Mouse (Mus musculus) midbrain, embryonic 15.5 days (tissue): Measurements from ENCODE around the gene Syce3. TPM values are rescaled to one million over a fixed set of nuclear protein-coding genes. Genes with fewer than 3 reads are reported as not detected.

ENCODE experiments used
- ATAC-seq: fragments of 200-750 bp; cut with Nextera tagmentation; replicated peaks from 2 replicates; pipeline ENCODE4 v1.8.0; 2017; ENCODE audit warnings: moderate TSS enrichment
- H3K27ac ChIP-seq: fragments of 300-500 bp; sonication (generic); 2 replicates; pipeline ENCODE4 v1.5.1; 2015; ENCODE audit warnings: mild to moderate bottlenecking, inconsistent platforms
- H3K27me3 ChIP-seq: fragments of 300-500 bp; sonication (generic); replicated peaks from 2 replicates; pipeline ENCODE4 v1.6.1; 2015; ENCODE audit warnings: inconsistent platforms
- H3K36me3 ChIP-seq: fragments of 300-500 bp; sonication (generic); replicated peaks from 2 replicates; pipeline ENCODE4 v1.6.1; 2015; ENCODE audit warnings: inconsistent platforms
- H3K4me1 ChIP-seq: fragments of 300-500 bp; sonication (generic); 2 replicates; pipeline ENCODE4 v1.6.1; 2015; ENCODE audit warnings: inconsistent platforms
- H3K4me2 ChIP-seq: fragments of 300-500 bp; sonication (generic); 2 replicates; pipeline ENCODE4 v1.6.1; 2015; ENCODE audit warnings: inconsistent platforms, mild to moderate bottlenecking, moderate library complexity
- H3K4me3 ChIP-seq: fragments of 300-500 bp; sonication (generic); 2 replicates; pipeline ENCODE4 v1.5.1; 2015; ENCODE audit warnings: mild to moderate bottlenecking, inconsistent platforms
- H3K9ac ChIP-seq: fragments of 300-500 bp; sonication (generic); 2 replicates; pipeline ENCODE4 v1.6.1; 2015; ENCODE audit warnings: mild to moderate bottlenecking, inconsistent platforms
- H3K9me3 ChIP-seq: fragments of 300-500 bp; sonication (generic); 2 replicates; pipeline ENCODE4 v1.6.1; 2016; ENCODE audit warnings: inconsistent platforms
- WGBS: fragments of 180-500 bp; shearing (Covaris S2); methylation state at CpG from one replicate; pipeline ENCODE4 v1.1.7; 2015; ENCODE audit warnings: mixed read lengths; 5-methylcytosine and 5-hydroxymethylcytosine counted together
- polyA plus RNA-seq: library from polyadenylated mRNA; unstranded; fragments of >200 nt; fragmentation: Nextera tagmentation; extraction: Ambion mirVana; gene quantifications from 2 replicates; pipeline ENCODE4 v1.2.1, GENCODE M21; 2015

Syce3 gene
- polyA plus RNA-seq, 1 experiment from 2014 or later, result not detected

DNA sequence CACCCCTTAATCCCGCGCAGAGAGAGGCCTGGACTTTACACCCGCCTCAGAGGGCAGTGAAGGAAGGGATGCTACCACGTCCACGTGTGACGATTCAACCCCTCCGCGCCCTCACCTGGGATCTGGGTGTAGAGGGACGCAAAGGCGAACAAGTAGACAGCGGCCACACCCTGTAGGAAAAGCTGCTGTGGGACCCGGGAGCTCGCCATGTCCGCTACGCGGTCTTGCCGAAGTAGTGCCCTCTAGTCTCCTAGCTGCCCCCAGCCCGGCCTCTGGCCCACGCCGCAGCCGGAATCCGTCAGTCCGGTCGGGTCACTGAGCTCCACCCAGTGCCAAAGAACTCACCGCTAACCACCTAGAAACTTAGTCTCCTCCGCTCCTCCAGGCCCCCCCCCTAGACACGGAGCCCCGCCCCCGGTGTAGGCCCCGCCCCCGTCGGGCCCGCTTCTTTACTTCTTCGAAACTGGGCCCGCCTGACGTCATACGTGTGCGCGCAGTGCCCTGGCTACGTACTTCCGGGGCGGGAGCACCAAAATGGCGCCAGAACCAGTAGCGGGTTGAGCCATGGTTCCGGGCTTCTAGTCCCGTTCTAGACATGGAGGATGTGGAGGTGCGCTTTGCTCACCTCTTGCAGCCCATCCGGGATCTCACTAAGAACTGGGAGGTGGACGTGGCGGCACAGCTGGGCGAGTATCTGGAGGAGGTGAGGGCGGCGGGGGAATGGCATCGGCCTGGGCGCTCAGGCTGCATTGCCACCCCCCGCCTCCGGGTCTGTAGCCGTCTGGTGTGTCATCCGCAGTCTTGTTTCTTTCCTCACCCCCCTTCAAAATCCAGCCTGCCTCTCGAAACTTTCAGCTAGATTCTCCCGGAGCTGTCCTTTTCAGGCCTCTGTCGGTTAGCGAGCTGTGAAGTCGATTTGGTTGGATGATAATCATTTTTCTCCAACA, 54.8 kb downstream of the Syce3 start, which contains the start of the genes Lmf2 and Ncaph2:
Gene Lmf2 (minus strand): TSS at position 419 of the 947 bp plus-strand sequence.
Gene Ncaph2 (plus strand): TSS at position 479 of the 947 bp plus-strand sequence.
- Histone ChIP-seq H3K4me1 (peaks cover 40% of the 10 kb centered on the region), H3K27ac (peak within 1 kb of the TSS; percentile 80), H3K4me3 (peak within 1 kb of the TSS; percentile 86), H3K36me3 (peaks cover 24% of the 10 kb centered on the region), H3K4me2 (peak within 1 kb of the TSS; percentile 85), H3K9ac (peak within 1 kb of the TSS; percentile 79), H3K9me3 (no peaks in the 10 kb centered on the region), H3K27me3 (no peaks in the 10 kb centered on the region)
- peak; percentile 94 for ATAC-seq
- under 1% methylated on average over 63 of the region's 64 CpGs for WGBS

DNA sequence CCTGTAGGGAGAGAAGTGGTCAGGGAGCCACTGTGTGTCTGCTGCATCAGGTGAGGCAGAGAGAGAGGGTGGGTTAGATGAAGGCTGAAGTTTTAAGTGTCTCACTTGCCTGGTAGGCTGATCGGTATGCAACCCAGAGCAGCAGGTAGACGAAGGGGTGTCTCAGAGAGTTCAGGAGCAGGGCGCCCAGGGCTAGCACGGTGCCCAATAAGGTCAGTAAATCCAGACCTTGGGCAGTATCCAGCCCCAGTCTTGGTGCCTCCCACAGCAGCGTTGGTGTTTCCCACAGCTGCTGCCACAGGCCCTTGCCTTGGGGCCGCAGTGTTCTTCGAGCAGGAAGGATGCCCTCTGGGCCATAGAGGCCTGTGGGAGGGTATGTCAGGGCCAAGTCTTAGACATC, 55.8 kb downstream of the Syce3 start:
- Histone ChIP-seq H3K27me3 (no peaks in the 10 kb centered on the region), H3K4me3 (peak overlapping the region; percentile 86), H3K4me1 (peaks cover 40% of the 10 kb centered on the region), H3K4me2 (peak overlapping the region; percentile 85), H3K9me3 (no peaks in the 10 kb centered on the region), H3K36me3 (peaks cover 21% of the 10 kb centered on the region), H3K9ac (peak overlapping the region; percentile 79), H3K27ac (no peak overlapping the region)
- ATAC-seq, result 0 out of 2 replicates have a peak, but pooled peaks have one; percentile 10
- WGBS, result 86% methylated on average over 7 of the region's 7 CpGs

- WGBS, result 96% methylated on average over 16 of the region's 16 CpGs
- peaks cover 36% of the 10 kb centered on the region for H3K4me1 ChIP-seq
- 0 out of 2 replicates have a peak overlapping the region, but pooled peaks have one; percentile 86 for H3K4me3 ChIP-seq
- no peaks in the 10 kb centered on the region for H3K9me3 ChIP-seq
- peaks cover 21% of the 10 kb centered on the region for H3K36me3 ChIP-seq
- no peak overlapping the region for H3K4me2 ChIP-seq
- H3K9ac ChIP-seq, result no peak overlapping the region
- no peak for ATAC-seq
- no peak overlapping the region for H3K27ac ChIP-seq
- H3K27me3 ChIP-seq, result no peaks in the 10 kb centered on the region
Measured at GRCm38 (mm10) chr15:89353837-89354236, 56.5 kb downstream of the Syce3 start.

DNA sequence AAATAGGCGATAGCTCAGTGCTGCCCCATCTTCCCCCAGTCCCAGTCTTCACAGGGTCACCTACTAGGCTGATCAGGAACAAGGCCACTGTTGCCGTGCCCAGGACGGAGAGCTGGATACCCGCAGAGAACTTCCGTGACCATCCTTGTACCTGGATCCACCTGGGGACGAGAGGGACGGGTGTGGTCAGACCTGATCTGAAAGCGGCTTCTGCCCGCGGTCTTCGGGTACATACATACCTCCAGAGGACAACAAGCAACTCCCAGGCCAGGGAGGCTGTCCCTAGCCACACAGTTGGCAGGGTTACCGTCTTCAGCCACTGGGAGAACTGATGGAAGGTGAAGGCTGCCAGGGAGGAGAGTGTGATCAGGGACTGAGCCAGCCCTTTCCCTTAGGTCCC, 57.5 kb downstream of the Syce3 start:
- peaks cover 26% of the 10 kb centered on the region for H3K4me1 ChIP-seq
- H3K27ac ChIP-seq, result no peak overlapping the region
- H3K9ac ChIP-seq, result no peak overlapping the region
- 97% methylated on average over 12 of the region's 12 CpGs for WGBS
- H3K27me3 ChIP-seq, result no peaks in the 10 kb centered on the region
- no peaks in the 10 kb centered on the region for H3K9me3 ChIP-seq
- no peak for ATAC-seq
- H3K36me3 ChIP-seq, result peaks cover 21% of the 10 kb centered on the region
- no peak overlapping the region for H3K4me3 ChIP-seq
- H3K4me2 ChIP-seq, result no peak overlapping the region

- WGBS, result 96% methylated on average over 14 of the region's 14 CpGs
Measured at GRCm38 (mm10) chr15:89352054-89352453, 58.2 kb downstream of the Syce3 start.

DNA sequence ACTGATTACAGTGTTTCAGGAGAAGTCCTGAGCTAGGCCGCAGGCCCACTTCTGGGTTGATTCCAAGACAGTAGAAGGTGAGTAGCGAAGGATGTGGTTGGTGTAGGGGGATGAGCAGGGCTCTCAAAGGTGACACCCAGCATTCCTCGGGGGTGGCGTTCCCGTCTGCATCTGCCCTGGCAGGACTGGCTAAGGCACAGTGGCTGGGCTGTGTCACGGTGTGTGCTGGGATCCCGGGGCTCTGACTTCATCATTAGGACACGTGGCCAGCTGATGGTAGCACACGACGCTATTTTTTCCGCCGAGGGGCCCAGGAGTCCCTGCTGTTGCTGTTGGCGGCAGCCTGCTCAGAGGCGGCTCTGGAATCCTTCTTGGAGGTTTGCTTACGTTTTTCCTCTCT, 59.0 kb downstream of the Syce3 start:
- H3K27ac ChIP-seq, result no peak overlapping the region
- ATAC-seq, result no peak
- no peaks in the 10 kb centered on the region for H3K27me3 ChIP-seq
- H3K36me3 ChIP-seq, result peaks cover 21% of the 10 kb centered on the region
- H3K4me3 ChIP-seq, result no peak overlapping the region
- peaks cover 12% of the 10 kb centered on the region for H3K4me1 ChIP-seq
- 89% methylated on average over 15 of the region's 15 CpGs for WGBS
- H3K9ac ChIP-seq, result no peak overlapping the region
- no peak overlapping the region for H3K4me2 ChIP-seq
- H3K9me3 ChIP-seq, result no peaks in the 10 kb centered on the region

More at GRCm38 (mm10) chr15:89352054-89352453, 58.2 kb downstream of the Syce3 start:
- Histone ChIP-seq H3K27ac (no peak overlapping the region), H3K9me3 (no peaks in the 10 kb centered on the region), H3K4me2 (no peak overlapping the region), H3K4me1 (peaks cover 19% of the 10 kb centered on the region), H3K9ac (no peak overlapping the region), H3K27me3 (no peaks in the 10 kb centered on the region), H3K36me3 (peaks cover 21% of the 10 kb centered on the region), H3K4me3 (no peak overlapping the region)
- no peak for ATAC-seq

GRCm38 (mm10) chr15:89350447-89350846, 59.9 kb downstream of the Syce3 start:
- ATAC-seq, result no peak
- H3K27ac ChIP-seq, result no peak overlapping the region

DNA sequence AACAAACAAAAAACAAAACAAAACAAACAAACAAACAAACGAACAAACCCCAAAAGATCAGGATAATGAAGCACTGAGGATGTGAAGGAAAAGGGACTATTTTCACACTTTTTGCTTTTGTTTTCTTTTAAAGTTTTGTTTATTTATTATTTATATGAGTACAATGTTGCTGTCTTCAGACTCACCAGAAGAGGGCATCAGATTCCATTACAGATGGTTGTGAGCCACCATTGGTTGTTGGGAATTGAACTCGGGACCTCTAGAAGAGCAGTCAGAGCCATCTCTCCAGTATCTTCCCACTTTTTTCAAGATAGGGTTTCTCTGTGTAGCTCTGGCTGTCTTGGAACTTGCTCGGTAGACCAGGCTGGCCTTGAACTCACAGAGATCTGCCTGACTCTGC, 67.0 kb downstream of the Syce3 start:
- H3K4me2 ChIP-seq, result no peak overlapping the region
- H3K36me3 ChIP-seq, result no peaks in the 10 kb centered on the region
- 94% methylated on average over 3 of the region's 3 CpGs for WGBS
- H3K27me3 ChIP-seq, result no peaks in the 10 kb centered on the region
- H3K4me3 ChIP-seq, result no peak overlapping the region
- no peak for ATAC-seq
- H3K4me1 ChIP-seq, result no peaks in the 10 kb centered on the region
- H3K9ac ChIP-seq, result no peak overlapping the region
- H3K27ac ChIP-seq, result no peak overlapping the region
- no peaks in the 10 kb centered on the region for H3K9me3 ChIP-seq

More at GRCm38 (mm10) chr15:89350447-89350846, 59.9 kb downstream of the Syce3 start:
- Histone ChIP-seq H3K4me3 (no peak overlapping the region), H3K4me1 (peaks cover 11% of the 10 kb centered on the region), H3K36me3 (peaks cover 21% of the 10 kb centered on the region), H3K4me2 (no peak overlapping the region), H3K9me3 (no peaks in the 10 kb centered on the region), H3K27me3 (no peaks in the 10 kb centered on the region), H3K9ac (no peak overlapping the region)
- WGBS, result 90% methylated on average over 5 of the region's 5 CpGs

GRCm38 (mm10) chr15:89341678-89342077, 68.6 kb downstream of the Syce3 start:
- H3K4me3 ChIP-seq, result no peak overlapping the region
- no peak for ATAC-seq
- H3K27me3 ChIP-seq, result no peaks in the 10 kb centered on the region
- no peaks in the 10 kb centered on the region for H3K4me1 ChIP-seq
- H3K9ac ChIP-seq, result no peak overlapping the region
- WGBS, result 33% methylated on average over 1 of the region's 1 CpGs
- H3K4me2 ChIP-seq, result no peak overlapping the region
- H3K27ac ChIP-seq, result no peak overlapping the region
- H3K9me3 ChIP-seq, result no peaks in the 10 kb centered on the region
- H3K36me3 ChIP-seq, result no peaks in the 10 kb centered on the region

Other genes starting within 250 kb of the Syce3 start
- 101 and 108 TPM in 2 replicates for gene Plxnb2, start 229.7 kb downstream of the Syce3 start, polyA plus RNA-seq
- 117 and 123 TPM in 2 replicates for gene Dennd6b, start 214.0 kb downstream of the Syce3 start, polyA plus RNA-seq
- gene Ppp6r2, start 198.9 kb downstream of the Syce3 start, polyA plus RNA-seq, result 83.2 and 89.8 TPM in 2 replicates
- 106 and 112 TPM in 2 replicates for gene Sbf1, start 95.2 kb downstream of the Syce3 start, polyA plus RNA-seq
- gene Adm2, start 87.8 kb downstream of the Syce3 start, polyA plus RNA-seq, result not detected in 2 replicates
- not detected in 2 replicates for gene Miox, start 76.1 kb downstream of the Syce3 start, polyA plus RNA-seq
- 30.5 and 35.0 TPM in 2 replicates for gene Lmf2, start 54.8 kb downstream of the Syce3 start, polyA plus RNA-seq
- gene Ncaph2, start 54.8 kb downstream of the Syce3 start, polyA plus RNA-seq, result 115 and 121 TPM in 2 replicates
- 15.7 and 15.8 TPM in 2 replicates for gene Sco2, start 36.7 kb downstream of the Syce3 start, polyA plus RNA-seq
- gene Tymp, start 33.5 kb downstream of the Syce3 start, polyA plus RNA-seq, result 2.1 and 2.7 TPM in 2 replicates
- gene Odf3b, start 31.2 kb downstream of the Syce3 start, polyA plus RNA-seq, result 3.4 and 4.3 TPM in 2 replicates
- 0.05 TPM in 1 of 2 replicates, not detected in the other for gene Klhdc7b, start 25.6 kb downstream of the Syce3 start, polyA plus RNA-seq
- gene Cpt1b, start 15.4 kb upstream of the Syce3 start, polyA plus RNA-seq, result 1.2 and 1.8 TPM in 2 replicates
- gene C730034F03Rik, start 19.1 kb upstream of the Syce3 start, polyA plus RNA-seq, result 7.3 and 8.2 TPM in 2 replicates
- gene Gm44502, start 19.2 kb upstream of the Syce3 start, polyA plus RNA-seq, result not detected in 2 replicates
- 91.8 and 92.3 TPM in 2 replicates for gene Chkb, start 19.4 kb upstream of the Syce3 start, polyA plus RNA-seq
- 84.8 and 88.5 TPM in 2 replicates for gene Mapk8ip2, start 43.4 kb upstream of the Syce3 start, polyA plus RNA-seq
- gene Arsa, start 66.9 kb upstream of the Syce3 start, polyA plus RNA-seq, result 31.9 and 32.3 TPM in 2 replicates
- gene Shank3, start 89.1 kb upstream of the Syce3 start, polyA plus RNA-seq, result 16.0 and 16.9 TPM in 2 replicates
- 2.4 and 3.2 TPM in 2 replicates for gene Acr, start 157.8 kb upstream of the Syce3 start, polyA plus RNA-seq
- gene Rabl2, start 181.4 kb upstream of the Syce3 start, polyA plus RNA-seq, result 81.3 and 92.1 TPM in 2 replicates